8 mouse cellular contexts compared by ENCODE assay signal in genomic region chr7:30308076-30309005, GRCm38 (mm10). TPM values are rescaled to one million over a fixed set of nuclear protein-coding genes. Genes with fewer than 3 reads are reported as not detected.
DNase-seq lines count a peak whose midpoint lies in the region; ATAC-seq and TF ChIP-seq lines count a peak whose summit lies in the region.

Alkbh6 (plus strand) TSS chr7:30308717.

- ATAC-seq in forebrain, embryonic 11.5 days (replicated peaks; ENCODE audit: low FRiP score), result peak; percentile 100
- peak; percentile 100 for ATAC-seq in heart, embryonic 16.5 days (replicated peaks; ENCODE audit: extremely low read depth, insufficient read depth, low FRiP score)
- ATAC-seq in liver, embryonic 15.5 days (ENCODE audit: insufficient read depth), result peak; percentile 98
- peak; percentile 99 for ATAC-seq in neural tube, embryonic 12.5 days (ENCODE audit: low FRiP score, low read depth)

- H3K4me2 ChIP-seq in CH12.LX (ENCODE audit: insufficient read depth, low read depth, poor library complexity, severe bottlenecking), result peak within 1 kb of the TSS; percentile 82
- H3K4me2 ChIP-seq in forebrain, embryonic 11.5 days (ENCODE audit: low read depth, low read length, severe bottlenecking), result peak within 1 kb of the TSS; percentile 86
- H3K4me2 ChIP-seq in heart, embryonic 16.5 days (ENCODE audit: low read depth, low read length), result peak within 1 kb of the TSS; percentile 85
- peak within 1 kb of the TSS; percentile 86 for H3K4me2 ChIP-seq in liver, embryonic 15.5 days
- H3K4me2 ChIP-seq in neural tube, embryonic 12.5 days (replicated peaks), result peak within 1 kb of the TSS; percentile 90

- peak; percentile 94 for TF ChIP-seq POLR2A in CH12.LX (IDR thresholded peaks at IDR 0.05; ENCODE audit: low read depth, low read length)

- in situ Hi-C loops in CH12.LX (cut with MboI; ENCODE audit: low pct_ligation_motif_present, low pct_unique_long_range_greater_than_20kb, low sequenced_read_pairs), result no loop called here

- H3K9me3 ChIP-seq in CH12.LX (replicated peaks; ENCODE audit: low read length), result no peaks in the 10 kb centered on the region
- H3K9me3 ChIP-seq in forebrain, embryonic 11.5 days (ENCODE audit: control insufficient read depth, low read length), result no peaks in the 10 kb centered on the region
- H3K9me3 ChIP-seq in heart, embryonic 16.5 days (replicated peaks; ENCODE audit: control insufficient read depth, low read length), result no peaks in the 10 kb centered on the region
- no peaks in the 10 kb centered on the region for H3K9me3 ChIP-seq in liver, embryonic 15.5 days (replicated peaks)
- no peaks in the 10 kb centered on the region for H3K9me3 ChIP-seq in neural tube, embryonic 12.5 days

- no peak for TF ChIP-seq RAD21 in CH12.LX (IDR thresholded peaks at IDR 0.05; ENCODE audit: low read depth, low read length)

- peak within 1 kb of the TSS; percentile 75 to 96 (median 85) for H3K4me3 ChIP-seq in CH12.LX (replicated peaks in 1 of 3; ENCODE audit: low read depth in 2 of 3, low read length in 2 of 3, poor library complexity in 1 of 3)
- peak within 1 kb of the TSS; percentile 61 for H3K4me3 ChIP-seq in forebrain, embryonic 11.5 days (ENCODE audit: low read depth, low read length)
- H3K4me3 ChIP-seq in heart, embryonic 16.5 days (ENCODE audit: low read length), result peak within 1 kb of the TSS; percentile 79
- H3K4me3 ChIP-seq in liver, embryonic 15.5 days (replicated peaks), result peak within 1 kb of the TSS; percentile 64
- peak within 1 kb of the TSS; percentile 68 for H3K4me3 ChIP-seq in neural tube, embryonic 12.5 days

- peak; percentile 98 for DNase-seq in CH12.LX (ENCODE audit: extremely low read depth)
- peak; percentile 91 for DNase-seq in c-Kit-positive CD71-positive TER-119-negative erythroid progenitor cells, embryonic 14.5 days (ENCODE audit: low read depth)
- DNase-seq in forebrain, embryonic 11.5 days (ENCODE audit: low spot score), result peak; percentile 94
- peak; percentile 95 to 98 for DNase-seq in kidney, postnatal 36 days
- DNase-seq in telencephalon, adult 2 months (ENCODE audit: low read depth, low spot score), result peak; percentile 99

- no peak for TF ChIP-seq EP300 in CH12.LX (IDR thresholded peaks at IDR 0.05; ENCODE audit: low read length)

- peak within 1 kb of the TSS; percentile 34; the same call in 1 of the 2 replicates for H3K27ac ChIP-seq in CH12.LX (ENCODE audit: insufficient read depth, low read depth)
- H3K27ac ChIP-seq in forebrain, embryonic 11.5 days (ENCODE audit: low read depth, low read length), result no peak within 1 kb of the TSS
- peak within 1 kb of the TSS; percentile 87 for H3K27ac ChIP-seq in heart, embryonic 16.5 days (ENCODE audit: low read length)
- H3K27ac ChIP-seq in liver, embryonic 15.5 days (replicated peaks), result peak within 1 kb of the TSS; percentile 19; the same call in 1 of the 2 replicates
- H3K27ac ChIP-seq in neural tube, embryonic 12.5 days, result no peak within 1 kb of the TSS; the same call in 1 of the 2 replicates

- peak within 1 kb of the TSS; percentile 66 for H3K9ac ChIP-seq in CH12.LX (ENCODE audit: insufficient read depth, low read depth)
- H3K9ac ChIP-seq in forebrain, embryonic 11.5 days (ENCODE audit: low read length), result peak within 1 kb of the TSS; percentile 68
- H3K9ac ChIP-seq in heart, embryonic 16.5 days (ENCODE audit: low read length), result peak within 1 kb of the TSS; percentile 81
- peak within 1 kb of the TSS; percentile 48; the same call in 1 of the 2 replicates for H3K9ac ChIP-seq in liver, embryonic 15.5 days
- H3K9ac ChIP-seq in neural tube, embryonic 12.5 days, result peak within 1 kb of the TSS; percentile 72

- TF ChIP-seq CTCF in CH12.LX (conservative IDR thresholded peaks at IDR 0.05 in 1 of 2, IDR thresholded peaks at IDR 0.05 in 1 of 2; ENCODE audit: low read depth in 2 of 2, low read length in 2 of 2), result no peak

- peaks cover 6% of the 10 kb centered on the region for H3K79me2 ChIP-seq in CH12.LX (replicated peaks; ENCODE audit: control insufficient read depth, extremely low read depth, insufficient read depth, poor library complexity, severe bottlenecking)

- H3K4me1 ChIP-seq in CH12.LX (ENCODE audit: control insufficient read depth in 1 of 2, insufficient read depth in 2 of 2), result peaks cover 11 to 29% of the 10 kb centered on the region in 2 experiments
- H3K4me1 ChIP-seq in forebrain, embryonic 11.5 days (replicated peaks; ENCODE audit: control insufficient read depth, insufficient read depth, low read length), result peaks cover 9% of the 10 kb centered on the region
- H3K4me1 ChIP-seq in heart, embryonic 16.5 days (ENCODE audit: control insufficient read depth, insufficient read depth, low read length), result peaks cover 11% of the 10 kb centered on the region
- H3K4me1 ChIP-seq in liver, embryonic 15.5 days (replicated peaks), result peaks cover 22% of the 10 kb centered on the region
- H3K4me1 ChIP-seq in neural tube, embryonic 12.5 days, result peaks cover 16% of the 10 kb centered on the region

- H3K27me3 ChIP-seq in CH12.LX (replicated peaks), result peaks cover 11% of the 10 kb centered on the region
- no peaks in the 10 kb centered on the region for H3K27me3 ChIP-seq in forebrain, embryonic 11.5 days (ENCODE audit: control insufficient read depth, insufficient read depth, low read length)
- H3K27me3 ChIP-seq in heart, embryonic 16.5 days (ENCODE audit: control insufficient read depth, insufficient read depth, low read length), result no peaks in the 10 kb centered on the region
- no peaks in the 10 kb centered on the region for H3K27me3 ChIP-seq in liver, embryonic 15.5 days
- H3K27me3 ChIP-seq in neural tube, embryonic 12.5 days (replicated peaks), result no peaks in the 10 kb centered on the region

- dilution Hi-C loops in CH12.LX (cut with MboI; ENCODE audit: extremely low pct_ligation_motif_present, extremely low pct_unique_long_range_greater_than_20kb, low sequenced_read_pairs), result no loop called here

- WGBS in forebrain, embryonic 11.5 days, result 6% methylated on average over 27 of the region's 27 CpGs
- WGBS in heart, embryonic 16.5 days, result 5% methylated on average over 27 of the region's 27 CpGs
- WGBS in liver, embryonic 15.5 days (ENCODE audit: insufficient replicate concordance), result 6% methylated on average over 27 of the region's 27 CpGs
- 3% methylated on average over 27 of the region's 27 CpGs for WGBS in neural tube, embryonic 12.5 days

- peaks cover 10 to 34% of the 10 kb centered on the region in 2 experiments for H3K36me3 ChIP-seq in CH12.LX (replicated peaks in 1 of 2; ENCODE audit: control insufficient read depth in 1 of 2, insufficient read depth in 1 of 2, low read length in 1 of 2)
- H3K36me3 ChIP-seq in forebrain, embryonic 11.5 days (ENCODE audit: control insufficient read depth, insufficient read depth, low read length), result peaks cover 8% of the 10 kb centered on the region; the same call in 1 of the 2 replicates
- 0 out of 2 replicates have a peak, but pooled peaks cover 7% of the 10 kb centered on the region for H3K36me3 ChIP-seq in heart, embryonic 16.5 days (ENCODE audit: control insufficient read depth, insufficient read depth)
- H3K36me3 ChIP-seq in liver, embryonic 15.5 days (replicated peaks), result 0 out of 2 replicates have a peak, but pooled peaks cover 3% of the 10 kb centered on the region
- H3K36me3 ChIP-seq in neural tube, embryonic 12.5 days, result peaks cover 50% of the 10 kb centered on the region

TF ChIP-seq in CH12.LX, 34 proteins besides CTCF, POLR2A, EP300 and RAD21 (continues in another document):
- no peak for TF ChIP-seq RCOR1 (conservative IDR thresholded peaks at IDR 0.05; ENCODE audit: low read depth, low read length)
- peak; percentile 70 for TF ChIP-seq MAZ (IDR thresholded peaks at IDR 0.05; ENCODE audit: low read depth, low read length)
- TF ChIP-seq TCF12 (IDR thresholded peaks at IDR 0.05; ENCODE audit: low read depth, low read length), result no peak; the same call in 1 of the 2 replicates
- no peak for TF ChIP-seq PAX5 (IDR thresholded peaks at IDR 0.05; ENCODE audit: low read length)
- peak; percentile 75 for TF ChIP-seq MXI1 (IDR thresholded peaks at IDR 0.05; ENCODE audit: low read depth, low read length)
- TF ChIP-seq MEF2A (IDR thresholded peaks at IDR 0.05; ENCODE audit: borderline replicate concordance, low read depth, low read length), result no peak
- TF ChIP-seq POLR2AphosphoS2 (IDR thresholded peaks at IDR 0.05; ENCODE audit: low read depth, low read length), result peak; percentile 90; the same call in 1 of the 2 replicates
- 0 out of 2 replicates have a peak, but pooled peaks have one; percentile 45 for TF ChIP-seq TBP (conservative IDR thresholded peaks at IDR 0.05; ENCODE audit: low read depth, low read length)
- no peak for TF ChIP-seq ZNF384 (IDR thresholded peaks at IDR 0.05; ENCODE audit: low read depth, low read length)
- TF ChIP-seq ZC3H11A (IDR thresholded peaks at IDR 0.05; ENCODE audit: low read depth, low read length), result no peak
- peak; percentile 13; the same call in 1 of the 2 replicates for TF ChIP-seq MYC (IDR thresholded peaks at IDR 0.05; ENCODE audit: low read depth, low read length)
- no peak for TF ChIP-seq USF2 (conservative IDR thresholded peaks at IDR 0.05; ENCODE audit: low read depth, low read length)
- peak; percentile 93 for TF ChIP-seq NELFE (IDR thresholded peaks at IDR 0.05; ENCODE audit: low read depth, low read length)
- TF ChIP-seq SIN3A (IDR thresholded peaks at IDR 0.05; ENCODE audit: low read length), result peak; percentile 93
- no peak for TF ChIP-seq ZKSCAN1 (IDR thresholded peaks at IDR 0.05; ENCODE audit: borderline replicate concordance, low read depth, low read length)
- TF ChIP-seq UBTF (IDR thresholded peaks at IDR 0.05; ENCODE audit: low read depth, low read length), result no peak
- peak; percentile 78 for TF ChIP-seq NRF1 (IDR thresholded peaks at IDR 0.05; ENCODE audit: low read depth, low read length)
- TF ChIP-seq KAT2A (IDR thresholded peaks at IDR 0.05; ENCODE audit: insufficient replicate concordance, low read length), result 0 out of 2 replicates have a peak, but pooled peaks have one; percentile 30
- TF ChIP-seq IRF4 (IDR thresholded peaks at IDR 0.05; ENCODE audit: low read depth, low read length), result no peak
- TF ChIP-seq JUND (conservative IDR thresholded peaks at IDR 0.05; ENCODE audit: low read depth, low read length), result no peak
- no peak for TF ChIP-seq USF1 (IDR thresholded peaks at IDR 0.05; ENCODE audit: low read depth, low read length)
- no peak for TF ChIP-seq BHLHE40 (IDR thresholded peaks at IDR 0.05; ENCODE audit: low read depth, low read length)

RNA-seq across cellular contexts. Expression of gene Alkbh6, which starts in this region (rescaled TPM):
- total RNA-seq in CH12.LX (2012; rRNA removed), result 33.9 and 35.7 TPM in 2 replicates
- total RNA-seq in CH12.LX (2014; rRNA removed), result 28.8 and 31.7 TPM in 2 replicates
- 25.2 and 25.4 TPM in 2 replicates for polyA plus RNA-seq in CH12.LX (2012; ENCODE audit: insufficient read length, low read depth)
- 71.3 and 83.8 TPM in 2 replicates for polyA plus RNA-seq in forebrain, embryonic 11.5 days (2014; fragmentation: Nextera tagmentation; extraction: Ambion mirVana)
- polyA plus RNA-seq in heart, embryonic 16.5 days (2015; fragmentation: Nextera tagmentation; extraction: Ambion mirVana), result 62.0 and 67.1 TPM in 2 replicates
- 15.9 and 16.5 TPM in 2 replicates for polyA plus RNA-seq in liver, embryonic 15.5 days (2015; fragmentation: Nextera tagmentation; extraction: Ambion mirVana)
- 93.4 and 95.9 TPM in 2 replicates for polyA plus RNA-seq in neural tube, embryonic 12.5 days (2016; fragmentation: Nextera tagmentation; extraction: Ambion mirVana)

Comparison
In these comparisons a context has a peak if more than half of its experiments do, and no peak if none do; other contexts are left out.
1. H3K27ac ChIP-seq: peak in CH12.LX (single experiment), heart, embryonic 16.5 days (single experiment) and liver, embryonic 15.5 days (single experiment); none in forebrain, embryonic 11.5 days (single experiment) and neural tube, embryonic 12.5 days (single experiment).
2. Peak in every context shown above with its lines, with median percentiles within 50 percentile points of each other: DNase-seq, H3K4me2 ChIP-seq, H3K4me3 ChIP-seq, H3K9ac ChIP-seq and ATAC-seq.